Mouse (Mus musculus): Measurements from ENCODE around the gene Gm26566.
"Not testable (repeated sequence)": the region's sequence is repeated elsewhere in the genome, so short reads cannot be mapped to it uniquely, and the experiment has no call there.

Gm26566 gene

DNA sequence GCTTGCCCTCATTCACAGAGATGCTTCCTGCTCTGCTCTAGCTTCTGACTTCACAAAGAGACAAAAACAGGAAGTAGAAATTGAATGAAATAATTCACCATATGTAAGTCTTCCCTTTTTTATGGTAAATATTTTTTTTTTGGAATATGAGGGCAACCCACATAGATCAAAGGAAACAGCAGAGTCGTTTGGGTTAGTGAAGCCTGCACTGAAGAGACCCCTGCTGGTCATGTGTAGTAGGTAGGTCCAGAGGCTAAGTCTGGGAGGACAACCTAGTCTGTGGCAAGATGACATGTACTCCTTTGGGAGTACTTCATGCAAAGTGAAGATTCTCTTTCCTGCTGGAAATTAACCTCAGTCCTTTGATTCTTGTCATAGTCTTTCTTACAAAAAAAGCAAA lies 5.7 kb downstream of the Gm26566 start:
- DNase-seq (ENCODE audit: extremely low read depth, insufficient read length, low spot score): no peak

DNA sequence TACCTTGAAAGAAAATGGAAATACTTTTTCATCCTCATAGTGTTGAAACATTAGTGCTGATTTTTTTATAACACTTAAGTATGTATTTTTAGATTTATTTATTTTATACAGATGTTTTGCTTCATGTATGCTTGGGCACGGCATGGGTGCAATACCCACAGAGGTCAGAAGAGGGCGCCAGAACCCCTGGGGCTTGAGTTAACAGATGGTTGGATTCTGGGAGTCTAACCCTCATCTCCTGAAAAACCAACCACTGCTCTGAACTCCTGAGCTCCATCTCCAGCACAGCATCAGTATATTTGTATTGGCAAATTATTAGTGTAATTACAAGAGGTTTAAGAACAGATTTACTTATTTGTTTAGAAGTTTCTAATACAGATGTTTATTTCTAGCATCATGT lies 16.9 kb downstream of the Gm26566 start:
- DNase-seq (ENCODE audit: extremely low read depth, insufficient read length, low spot score): peak; percentile 51

DNA sequence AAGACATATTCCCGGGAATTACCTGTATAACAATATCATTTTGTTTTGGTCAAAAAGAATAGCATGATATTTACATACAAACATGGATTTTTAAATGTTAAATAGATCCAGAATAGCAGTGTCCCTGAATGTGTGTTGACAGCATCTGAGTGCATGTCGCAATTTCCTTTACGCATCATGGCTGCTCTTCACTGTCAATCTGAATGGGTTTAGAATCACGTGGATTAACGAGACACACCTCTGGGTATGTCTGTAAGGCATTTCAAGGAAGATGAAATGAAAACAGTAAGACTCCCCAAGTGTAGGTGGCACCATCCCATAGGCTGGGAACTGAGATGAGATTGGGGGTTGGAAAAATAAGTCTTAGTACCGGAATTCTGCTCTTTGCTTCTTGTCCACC lies 17.4 kb downstream of the Gm26566 start:
- DNase-seq (ENCODE audit: extremely low read depth, insufficient read length, low spot score): no peak

DNA sequence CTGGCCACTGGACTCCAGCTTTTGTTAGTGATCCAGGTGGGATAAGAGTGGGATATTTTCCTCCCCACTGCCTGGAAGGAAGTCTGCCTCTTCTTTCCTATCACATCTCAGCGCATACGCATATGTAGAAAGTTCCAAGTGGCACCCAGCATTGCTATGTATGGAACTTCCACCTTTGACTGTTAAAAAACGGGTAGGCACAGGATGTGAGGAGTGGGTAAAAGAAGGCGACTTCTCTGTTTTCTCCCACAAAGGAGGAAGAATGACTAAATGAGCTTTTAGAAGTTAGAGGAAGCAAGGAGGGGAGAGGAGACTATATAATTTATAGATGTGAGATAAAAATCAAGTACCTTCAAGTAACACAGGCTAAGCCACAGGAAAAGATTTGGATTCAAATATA lies 19.8 kb downstream of the Gm26566 start:
- DNase-seq (ENCODE audit: extremely low read depth, insufficient read length, low spot score): no peak

DNA sequence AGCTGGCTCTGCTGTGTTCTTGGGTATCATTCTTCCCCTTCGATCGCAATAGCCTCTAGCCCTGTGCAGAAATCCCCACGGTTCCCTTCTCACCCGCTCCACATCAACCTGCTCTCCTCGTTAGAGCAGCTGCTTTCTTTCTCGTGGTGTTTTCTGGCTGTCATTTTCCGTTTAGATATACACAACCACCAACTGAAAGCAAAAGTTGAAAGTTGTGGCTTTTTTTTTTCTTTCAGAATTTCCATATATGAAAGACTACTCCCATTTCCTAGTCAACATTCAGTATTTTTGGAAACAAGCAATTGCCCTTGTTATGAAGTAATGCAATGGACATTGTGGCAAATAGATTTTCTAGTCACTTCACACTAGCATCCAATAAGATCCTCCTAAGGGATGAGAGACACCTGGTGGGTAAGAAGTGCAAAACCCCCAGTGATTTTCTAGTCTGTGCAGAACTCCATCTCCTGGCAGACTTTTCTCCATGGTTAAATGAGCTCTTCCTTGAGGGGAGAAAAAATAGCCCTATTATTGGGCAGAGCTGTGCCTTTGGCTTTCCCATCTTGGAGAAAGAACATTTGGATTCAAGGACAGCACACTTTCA lies 21.3 kb downstream of the Gm26566 start:
- DNase-seq (ENCODE audit: extremely low read depth, insufficient read length, low spot score): no peak

DNA sequence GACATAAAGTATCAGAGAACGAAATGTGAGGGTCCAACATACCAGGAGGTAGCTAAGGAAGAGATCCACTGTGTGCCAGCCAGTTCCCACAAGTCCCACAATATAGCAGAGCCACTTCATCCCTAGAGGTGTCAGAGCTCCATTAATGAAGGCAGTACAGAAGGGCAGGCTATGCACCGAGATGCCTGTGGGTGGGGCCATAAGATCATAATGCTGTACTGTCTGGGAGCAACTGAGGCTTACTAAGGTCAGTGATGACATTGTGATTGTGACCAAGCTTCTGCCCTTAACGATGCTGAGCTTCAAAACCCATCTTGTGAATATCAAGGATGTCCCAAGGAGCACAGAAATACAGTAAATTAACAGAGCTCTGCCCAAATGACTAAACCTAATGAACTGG lies 22.6 kb downstream of the Gm26566 start:
- DNase-seq (ENCODE audit: extremely low read depth, insufficient read length, low spot score): no peak

DNA sequence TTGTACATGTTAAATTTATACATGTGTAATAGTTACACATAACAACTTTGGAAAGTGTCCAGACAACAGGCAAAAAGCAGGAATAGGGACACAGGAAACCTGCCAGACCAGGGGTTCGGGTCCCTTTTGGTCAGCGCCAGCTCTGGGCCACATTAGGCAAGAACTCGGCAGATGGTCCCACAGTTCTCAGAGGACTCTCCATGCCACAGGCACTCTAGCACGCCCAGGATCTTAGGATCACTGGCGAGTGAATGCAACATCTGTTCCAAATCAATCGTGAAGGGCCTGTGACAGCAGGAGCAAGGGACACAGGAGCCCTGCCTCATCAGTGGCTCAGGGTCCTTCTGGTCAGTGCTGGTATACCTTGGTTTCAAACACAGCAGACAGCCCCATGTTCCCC lies 28.3 kb downstream of the Gm26566 start:
- no peak for DNase-seq (ENCODE audit: extremely low read depth, insufficient read length, low spot score)

DNA sequence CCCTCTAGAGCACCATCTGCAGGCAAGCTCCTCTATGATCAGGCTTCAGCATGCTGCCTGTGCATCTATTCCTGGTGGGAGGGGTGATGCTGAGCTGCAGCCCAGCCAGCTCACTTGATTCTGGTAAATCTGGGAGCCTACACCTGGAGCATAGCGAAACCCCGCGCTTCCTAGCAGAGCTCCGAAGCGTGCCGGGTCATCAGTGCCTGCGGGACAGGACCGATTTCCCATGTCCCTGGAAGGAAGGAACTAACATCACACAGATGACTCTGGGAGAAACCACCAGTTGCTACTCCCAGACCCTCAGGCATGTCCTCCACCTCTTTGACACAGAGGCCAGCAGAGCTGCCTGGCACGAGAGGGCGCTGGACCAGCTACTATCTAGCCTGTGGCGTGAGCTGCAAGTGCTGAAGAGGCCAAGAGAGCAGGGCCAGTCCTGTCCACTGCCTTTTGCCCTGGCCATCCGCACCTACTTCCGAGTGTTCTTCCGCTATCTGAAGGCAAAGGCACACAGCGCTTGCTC lies 33.3 kb downstream of the Gm26566 start, which contains the start of gene Gm13271:
TSS of gene Gm13271 (plus strand) at position 51 of the 523 bp plus-strand sequence.
- not testable (repeated sequence) for DNase-seq (ENCODE audit: extremely low read depth, insufficient read length, low spot score)

DNA sequence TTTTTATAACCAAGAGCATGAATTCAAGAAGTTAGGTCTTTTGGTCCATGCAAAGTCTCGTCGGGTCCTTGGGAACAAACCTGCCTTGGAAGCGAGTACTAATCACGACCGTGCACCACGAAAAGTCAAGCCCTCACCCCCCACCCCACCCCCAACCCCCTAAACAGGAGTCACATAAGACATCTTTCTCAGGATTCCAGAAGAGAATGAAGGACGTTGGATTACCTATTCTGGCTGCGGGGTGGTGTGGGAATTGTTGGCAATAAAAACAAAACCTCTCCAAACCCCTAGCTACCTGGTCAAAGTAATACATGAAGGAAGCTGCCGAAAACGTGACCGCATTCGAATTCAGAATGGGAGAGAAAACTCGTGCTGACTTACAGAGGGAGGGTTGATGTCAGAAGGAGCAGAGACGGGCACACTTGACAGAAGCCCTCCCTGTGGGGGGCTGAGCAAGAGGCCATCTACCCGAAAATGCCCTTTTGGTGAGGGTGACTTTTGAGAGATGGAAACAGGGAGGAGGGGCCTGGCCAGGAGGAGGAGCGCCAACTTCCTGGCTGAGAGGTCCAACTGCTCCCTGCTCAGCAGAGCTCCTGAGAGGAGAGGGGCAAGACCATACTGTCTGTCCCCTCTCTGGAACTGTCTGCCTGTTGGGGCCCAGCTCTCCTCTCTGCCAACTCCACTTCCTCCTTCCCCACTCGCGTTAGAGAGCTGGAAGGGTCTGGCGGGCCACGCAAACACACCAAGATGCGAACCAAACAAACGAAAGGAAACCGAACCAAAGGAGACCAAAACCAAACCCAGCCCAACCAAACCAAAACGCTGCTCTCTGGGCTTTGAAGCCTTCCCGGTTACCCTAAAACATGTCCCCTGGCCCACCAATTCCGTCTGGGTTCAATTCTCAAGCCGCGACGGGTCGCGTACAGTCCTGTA lies 35.2 kb downstream of the Gm26566 start:
- DNase-seq (ENCODE audit: extremely low read depth, insufficient read length, low spot score): peak; percentile 21

DNA sequence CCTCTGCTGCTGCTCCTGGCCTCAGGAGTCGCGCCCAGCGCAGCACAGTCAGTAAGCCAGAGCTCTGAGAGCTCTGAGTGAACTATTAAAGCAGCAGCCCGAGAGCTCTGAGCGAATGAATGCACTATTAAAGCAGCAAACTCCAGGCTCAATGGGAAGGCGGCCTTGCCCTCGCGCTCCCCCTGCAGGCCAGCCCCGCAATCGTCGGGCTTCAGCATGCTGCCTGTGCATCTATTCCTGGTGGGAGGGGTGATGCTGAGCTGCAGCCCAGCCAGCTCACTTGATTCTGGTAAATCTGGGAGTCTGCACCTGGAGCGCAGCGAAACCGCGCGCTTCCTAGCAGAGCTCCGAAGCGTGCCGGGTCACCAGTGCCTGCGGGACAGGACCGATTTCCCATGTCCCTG lies 36.0 kb downstream of the Gm26566 start:
- DNase-seq (ENCODE audit: extremely low read depth, insufficient read length, low spot score): not testable (repeated sequence)

DNA sequence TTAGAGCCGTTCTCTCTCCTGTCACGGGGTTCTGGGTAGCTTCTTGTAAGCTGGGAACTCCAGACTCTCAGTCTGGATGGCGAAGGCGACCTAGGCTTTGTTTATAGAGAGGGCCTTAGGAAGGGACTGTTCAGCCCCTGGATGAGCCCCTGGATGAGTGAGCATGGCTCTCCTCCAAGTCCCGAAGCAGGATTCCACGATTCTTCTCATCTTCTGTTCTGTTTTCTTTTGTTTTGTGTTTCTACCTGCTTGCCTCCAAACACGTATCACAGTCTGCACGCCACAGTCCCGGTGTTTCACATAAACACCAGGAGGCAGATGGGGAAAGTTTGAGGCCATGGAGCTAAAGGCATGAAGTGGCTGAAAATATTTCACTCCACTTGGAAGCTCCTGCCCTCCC lies 37.1 kb downstream of the Gm26566 start:
- not testable (repeated sequence) for DNase-seq (ENCODE audit: extremely low read depth, insufficient read length, low spot score)

DNA sequence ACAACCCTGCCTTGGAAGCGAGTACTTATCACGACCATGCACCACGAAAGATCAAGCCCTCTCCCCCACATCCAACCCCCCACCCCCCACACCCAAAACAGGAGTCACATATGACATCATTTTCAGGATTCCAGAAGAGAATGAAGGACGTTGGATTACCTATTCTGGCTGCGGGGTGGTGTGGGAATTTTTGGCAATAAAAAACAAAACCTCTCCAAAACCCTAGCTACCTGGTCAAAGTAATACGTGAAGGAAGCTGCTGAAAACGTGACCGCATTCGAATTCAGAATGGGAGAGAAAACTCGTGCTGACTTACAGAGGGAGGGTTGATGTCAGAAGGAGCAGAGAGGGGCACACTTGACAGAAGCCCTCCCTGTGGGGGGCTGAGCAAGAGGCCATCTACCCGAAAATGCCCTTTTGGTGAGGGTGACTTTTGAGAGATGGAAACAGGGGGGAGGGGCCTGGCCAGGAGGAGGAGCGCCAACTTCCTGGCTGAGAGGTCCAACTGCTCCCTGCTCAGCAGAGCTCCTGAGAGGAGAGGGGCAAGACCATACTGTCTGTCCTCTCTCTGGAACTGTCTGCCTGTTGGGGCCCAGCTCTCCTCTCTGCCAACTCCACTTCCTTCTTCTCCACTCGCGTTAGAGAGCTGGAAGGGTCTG lies 38.1 kb downstream of the Gm26566 start, which contains the start of gene Gm13283:
TSS of gene Gm13283 (plus strand) at position 510 of the 659 bp plus-strand sequence.
- not testable (repeated sequence) for DNase-seq (ENCODE audit: extremely low read depth, insufficient read length, low spot score)

DNA sequence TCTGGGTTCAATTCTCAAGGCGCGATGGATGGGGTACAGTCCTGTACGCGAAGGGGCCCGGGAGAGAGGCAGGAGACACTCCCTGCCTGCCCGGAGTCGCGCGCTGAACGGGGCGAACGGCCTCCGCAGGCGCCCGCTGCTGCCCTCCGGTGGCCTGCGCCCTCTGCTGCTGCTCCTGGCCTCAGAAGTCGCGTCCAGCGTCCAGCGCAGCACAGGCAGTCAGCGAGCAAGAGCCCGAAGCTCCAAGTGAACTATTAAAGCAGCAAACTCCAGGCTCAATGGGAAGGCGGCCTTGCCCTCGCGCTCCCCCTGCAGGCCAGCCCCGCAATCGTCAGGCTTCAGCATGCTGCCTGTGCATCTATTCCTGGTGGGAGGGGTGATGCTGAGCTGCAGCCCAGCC lies 38.8 kb downstream of the Gm26566 start:
- not testable (repeated sequence) for DNase-seq (ENCODE audit: extremely low read depth, insufficient read length, low spot score)

DNA sequence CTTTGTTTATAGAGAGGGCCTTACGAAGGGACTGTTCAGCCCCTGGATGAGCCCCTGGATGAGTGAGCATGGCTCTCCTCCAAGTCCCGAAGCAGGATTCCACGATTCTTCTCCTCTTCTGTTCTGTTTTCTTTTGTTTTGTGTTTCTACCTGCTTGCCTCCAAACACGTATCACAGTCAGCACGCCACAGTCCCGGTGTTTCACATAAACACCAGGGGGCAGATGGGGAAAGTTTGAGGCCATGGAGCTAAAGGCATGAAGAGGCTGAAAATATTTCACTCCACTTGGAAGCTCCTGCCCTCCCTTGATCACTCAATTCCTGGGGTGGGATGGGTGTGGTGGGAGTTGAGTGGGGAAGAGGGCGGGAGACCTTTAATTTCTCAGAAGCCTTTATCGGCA lies 40.2 kb downstream of the Gm26566 start:
- DNase-seq (ENCODE audit: extremely low read depth, insufficient read length, low spot score): not testable (repeated sequence)

DNA sequence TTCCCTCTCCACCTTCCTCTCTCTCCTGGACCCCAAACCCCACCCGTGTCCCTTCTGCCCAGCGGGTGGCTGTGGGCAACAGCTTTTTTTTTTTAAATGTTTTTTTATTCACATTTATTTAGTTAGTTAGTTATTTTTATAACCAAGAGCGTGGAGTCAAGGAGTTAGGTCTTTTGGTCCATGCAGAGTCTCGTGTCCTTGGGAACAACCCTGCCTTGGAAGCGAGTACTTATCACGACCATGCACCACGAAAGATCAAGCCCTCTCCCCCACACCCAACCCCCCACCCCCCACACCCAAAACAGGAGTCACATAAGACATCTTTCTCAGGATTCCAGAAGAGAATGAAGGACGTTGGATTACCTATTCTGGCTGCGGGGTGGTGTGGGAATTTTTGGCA lies 40.7 kb downstream of the Gm26566 start:
- not testable (repeated sequence) for DNase-seq (ENCODE audit: extremely low read depth, insufficient read length, low spot score)

DNA sequence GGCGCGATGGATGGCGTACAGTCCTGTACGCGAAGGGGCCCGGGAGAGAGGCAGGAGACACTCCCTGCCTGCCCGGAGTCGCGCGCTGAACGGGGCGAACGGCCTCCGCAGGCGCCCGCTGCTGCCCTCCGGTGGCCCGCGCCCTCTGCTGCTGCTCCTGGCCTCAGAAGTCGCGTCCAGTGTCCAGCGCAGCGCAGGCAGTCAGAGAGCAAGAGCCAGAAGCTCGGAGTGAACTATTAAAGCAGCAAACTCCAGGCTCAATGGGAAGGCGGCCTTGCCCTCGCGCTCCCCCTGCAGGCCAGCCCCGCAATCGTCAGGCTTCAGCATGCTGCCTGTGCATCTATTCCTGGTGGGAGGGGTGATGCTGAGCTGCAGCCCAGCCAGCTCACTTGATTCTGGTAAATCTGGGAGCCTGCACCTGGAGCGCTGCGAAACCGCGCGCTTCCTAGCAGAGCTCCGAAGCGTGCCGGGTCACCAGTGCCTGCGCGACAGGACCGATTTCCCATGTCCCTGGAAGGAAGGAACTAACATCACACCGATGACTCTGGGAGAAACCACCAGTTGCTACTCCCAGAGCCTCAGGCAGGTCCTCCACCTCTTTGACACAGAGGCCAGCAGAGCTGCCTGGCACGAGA lies 41.9 kb downstream of the Gm26566 start:
- peak; percentile 83 for DNase-seq (ENCODE audit: extremely low read depth, insufficient read length, low spot score)
